Mouse (Mus musculus): ENCODE measurements around the gene Chchd6. TPM values are rescaled to one million over a fixed set of nuclear protein-coding genes. Genes with fewer than 3 reads are reported as not detected.

The Chchd6 gene
- total RNA-seq (2021) (10 to 100 TPM in 1 of 2 experiments, 1 to 10 TPM in 1; 9.3 to 11.4 TPM), polyA plus RNA-seq (2012; rRNA removed) (25.1 and 28.8 TPM in 2 replicates)
- long read RNA-seq, transcript Chchd6-201 (8 exons, 1,121 nt), result major isoform, 17 of 18 reads
- long read RNA-seq, partial matches to known transcripts, result 0 of 18 reads
- long read RNA-seq, other reads (novel, unspliced or antisense), result 1 of 18 reads

- DNase-seq, result peak; percentile 94 to 96
- H3K4me3 ChIP-seq, result peak within 1 kb of the TSS; percentile 84
- peak within 1 kb of the TSS; percentile 81 for H3K9ac ChIP-seq (ENCODE audit: low read depth, low read length)
- peak within 1 kb of the TSS; percentile 54 for H3K27ac ChIP-seq
- WGBS, result 1% methylated on average over 56 of the region's 56 CpGs
- H3K27me3 ChIP-seq (ENCODE audit: control insufficient read depth, insufficient read depth, low read length), result no peaks in the 10 kb centered on the region
- intact Hi-C loops (cut with DNase I), result loop anchor here (1.0 kb wide), 1 partner anchor 49 kb away; no protein-coding TSS in a partner anchor
- H3K36me3 ChIP-seq (ENCODE audit: control insufficient read depth, insufficient read depth, low read length), result no peaks in the 10 kb centered on the region
- TF ChIP-seq POLR2A (IDR thresholded peaks at IDR 0.05; ENCODE audit: insufficient read depth, low read depth, low read length) (0 out of 2 replicates have a peak, but pooled peaks have one; percentile 15), EP300 (IDR thresholded peaks at IDR 0.05; ENCODE audit: insufficient read depth, low read depth, low read length) (0 out of 2 replicates have a peak, but pooled peaks have one; percentile 25), CTCF (IDR thresholded peaks at IDR 0.05) (no peak)
- H3K4me1 ChIP-seq (ENCODE audit: control insufficient read depth, insufficient read depth, low read length), result no peaks in the 10 kb centered on the region; the same call in 1 of the 2 replicates
- H3K79me2 ChIP-seq (replicated peaks; ENCODE audit: control insufficient read depth, insufficient read depth, low read length), result no peaks in the 10 kb centered on the region
Measured at GRCm38 (mm10) chr6:89595018-89595776, at the start of gene Chchd6. Chchd6 (minus strand) TSS chr6:89595652.

GRCm38 (mm10) chr6:89644271-89645075 lies 49.0 kb upstream of the Chchd6 start:
- peak overlapping the region; percentile 70 for H3K9ac ChIP-seq (ENCODE audit: low read depth, low read length)
- WGBS, result under 1% methylated on average over 40 of the region's 41 CpGs
- no peaks in the 10 kb centered on the region for H3K36me3 ChIP-seq (ENCODE audit: control insufficient read depth, insufficient read depth, low read length)
- TF ChIP-seq POLR2A (IDR thresholded peaks at IDR 0.05; ENCODE audit: insufficient read depth, low read depth, low read length), result no peak
- no peak for TF ChIP-seq EP300 (IDR thresholded peaks at IDR 0.05; ENCODE audit: insufficient read depth, low read depth, low read length)
- TF ChIP-seq CTCF (IDR thresholded peaks at IDR 0.05), result no peak
- H3K27me3 ChIP-seq (ENCODE audit: control insufficient read depth, insufficient read depth, low read length), result no peaks in the 10 kb centered on the region
- DNase-seq, result peak; percentile 92 to 95
- intact Hi-C loops (cut with DNase I), result loop anchor here (1.0 kb wide), 1 partner anchor 49 kb away; the partner anchor contains the start of gene Chchd6
- H3K4me3 ChIP-seq, result peak overlapping the region; percentile 90
- H3K79me2 ChIP-seq (replicated peaks; ENCODE audit: control insufficient read depth, insufficient read depth, low read length), result no peaks in the 10 kb centered on the region
- 0 out of 2 replicates have a peak, but pooled peaks cover 1% of the 10 kb centered on the region for H3K4me1 ChIP-seq (ENCODE audit: control insufficient read depth, insufficient read depth, low read length)
- H3K27ac ChIP-seq, result peak overlapping the region; percentile 89

GRCm38 (mm10) chr6:89643798-89644270 lies 48.4 kb upstream of the Chchd6 start, which contains the start of gene Txnrd3:
Txnrd3 (plus strand) TSS chr6:89643988.
- DNase-seq, result peak; percentile 96 to 97
- under 1% methylated on average over 51 of the region's 51 CpGs for WGBS
- H3K4me1 ChIP-seq (ENCODE audit: control insufficient read depth, insufficient read depth, low read length), result 0 out of 2 replicates have a peak, but pooled peaks cover 1% of the 10 kb centered on the region
- H3K27ac ChIP-seq, result peak within 1 kb of the TSS; percentile 89
- H3K4me3 ChIP-seq, result peak within 1 kb of the TSS; percentile 90
- intact Hi-C loops (cut with DNase I), result loop anchor here (1.0 kb wide), 1 partner anchor 49 kb away; the partner anchor contains the start of gene Chchd6
- H3K79me2 ChIP-seq (replicated peaks; ENCODE audit: control insufficient read depth, insufficient read depth, low read length), result no peaks in the 10 kb centered on the region
- H3K36me3 ChIP-seq (ENCODE audit: control insufficient read depth, insufficient read depth, low read length), result no peaks in the 10 kb centered on the region
- no peaks in the 10 kb centered on the region for H3K27me3 ChIP-seq (ENCODE audit: control insufficient read depth, insufficient read depth, low read length)
- TF ChIP-seq CTCF (IDR thresholded peaks at IDR 0.05), result peak; percentile 58
- no peak for TF ChIP-seq EP300 (IDR thresholded peaks at IDR 0.05; ENCODE audit: insufficient read depth, low read depth, low read length)
- peak; percentile 50; the same call in 1 of the 2 replicates for TF ChIP-seq POLR2A (IDR thresholded peaks at IDR 0.05; ENCODE audit: insufficient read depth, low read depth, low read length)
- H3K9ac ChIP-seq (ENCODE audit: low read depth, low read length), result peak within 1 kb of the TSS; percentile 70

DNA sequence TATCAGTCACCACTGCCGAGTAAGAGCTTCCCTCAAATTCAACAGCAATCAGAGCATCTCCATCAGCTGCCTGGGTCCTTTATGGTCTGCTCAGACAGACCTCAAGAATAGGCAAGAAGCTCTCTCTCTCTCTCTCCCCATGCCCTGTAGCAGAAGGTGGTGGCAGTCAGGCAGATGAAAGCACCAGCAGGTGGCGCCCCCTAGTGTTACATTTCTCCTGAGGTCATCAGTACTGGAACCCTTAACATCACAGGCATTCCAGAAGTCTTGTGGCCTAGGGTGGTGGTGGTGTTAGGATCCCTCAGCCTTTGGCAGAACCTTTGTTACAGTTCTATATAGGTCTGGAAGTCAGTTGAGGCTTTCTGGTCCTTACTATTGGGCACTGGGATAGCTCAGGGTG lies 43.6 kb upstream of the Chchd6 start:
- WGBS, result 61% methylated on average over 2 of the region's 2 CpGs
- Histone ChIP-seq H3K36me3 (ENCODE audit: control insufficient read depth, insufficient read depth, low read length) (no peaks in the 10 kb centered on the region), H3K4me3 (no peak overlapping the region), H3K4me1 (ENCODE audit: control insufficient read depth, insufficient read depth, low read length) (peaks cover 2% of the 10 kb centered on the region), H3K79me2 (replicated peaks; ENCODE audit: control insufficient read depth, insufficient read depth, low read length) (no peaks in the 10 kb centered on the region), H3K9ac (ENCODE audit: low read depth, low read length) (no peak overlapping the region), H3K27me3 (ENCODE audit: control insufficient read depth, insufficient read depth, low read length) (no peaks in the 10 kb centered on the region), H3K27ac (no peak overlapping the region)
- intact Hi-C loops (cut with DNase I), result no loop called here
- TF ChIP-seq POLR2A (IDR thresholded peaks at IDR 0.05; ENCODE audit: insufficient read depth, low read depth, low read length) (no peak), EP300 (IDR thresholded peaks at IDR 0.05; ENCODE audit: insufficient read depth, low read depth, low read length) (no peak), CTCF (IDR thresholded peaks at IDR 0.05) (peak; percentile 68)
- DNase-seq, result peak in 1 of 2 experiments; percentile 43

GRCm38 (mm10) chr6:89637977-89638376 lies 42.5 kb upstream of the Chchd6 start:
- Histone ChIP-seq H3K27me3 (ENCODE audit: control insufficient read depth, insufficient read depth, low read length) (no peaks in the 10 kb centered on the region), H3K36me3 (ENCODE audit: control insufficient read depth, insufficient read depth, low read length) (no peaks in the 10 kb centered on the region), H3K27ac (no peak overlapping the region), H3K4me3 (no peak overlapping the region), H3K9ac (ENCODE audit: low read depth, low read length) (no peak overlapping the region), H3K79me2 (replicated peaks; ENCODE audit: control insufficient read depth, insufficient read depth, low read length) (no peaks in the 10 kb centered on the region), H3K4me1 (ENCODE audit: control insufficient read depth, insufficient read depth, low read length) (peaks cover 4% of the 10 kb centered on the region)
- DNase-seq, result no peak
- WGBS, result 80% methylated on average over 4 of the region's 4 CpGs
- intact Hi-C loops (cut with DNase I), result no loop called here
- TF ChIP-seq EP300 (IDR thresholded peaks at IDR 0.05; ENCODE audit: insufficient read depth, low read depth, low read length) (no peak), CTCF (IDR thresholded peaks at IDR 0.05) (no peak), POLR2A (IDR thresholded peaks at IDR 0.05; ENCODE audit: insufficient read depth, low read depth, low read length) (no peak)

Data from heart, adult 2 months (tissue).